Mouse (Mus musculus): ENCODE results near the gene Flywch2.

GRCm38 (mm10) chr17:23820731-23821130, 34.9 kb upstream of the Flywch2 start:
- TF ChIP-seq CTCF (conservative IDR thresholded peaks at IDR 0.05; ENCODE audit: low read length) (no peak), POU5F1 (IDR thresholded peaks at IDR 0.05; ENCODE audit: borderline replicate concordance, low read length) (no peak), NANOG (IDR thresholded peaks at IDR 0.05; ENCODE audit: borderline replicate concordance, low read length) (no peak)

All from E14TG2a.4 (cell line).